Mouse (Mus musculus) left cerebral cortex, adult 8-10 months (tissue): Measurements from ENCODE around the gene Hspb3. TPM values are rescaled to one million over a fixed set of nuclear protein-coding genes. Genes with fewer than 3 reads are reported as not detected.
A peak's percentile ranks its signal among the peaks of the same experiment; 100 is the strongest.

Experiments
- DNase-seq, 2 experiments: peaks; one replicate each; pipeline ENCODE4 v3.0.0; 2022; ENCODE audit warnings: low spot score in 2 of 2
- total RNA-seq, 4 experiments: library from RNA; stranded (reverse); gene quantifications; 2 replicates each; pipeline ENCODE4 v1.2.4; 2022

Gene Hspb3
- 1 to 10 TPM; 3.5 to 6.1 (median 5.2) TPM for total RNA-seq

DNA sequence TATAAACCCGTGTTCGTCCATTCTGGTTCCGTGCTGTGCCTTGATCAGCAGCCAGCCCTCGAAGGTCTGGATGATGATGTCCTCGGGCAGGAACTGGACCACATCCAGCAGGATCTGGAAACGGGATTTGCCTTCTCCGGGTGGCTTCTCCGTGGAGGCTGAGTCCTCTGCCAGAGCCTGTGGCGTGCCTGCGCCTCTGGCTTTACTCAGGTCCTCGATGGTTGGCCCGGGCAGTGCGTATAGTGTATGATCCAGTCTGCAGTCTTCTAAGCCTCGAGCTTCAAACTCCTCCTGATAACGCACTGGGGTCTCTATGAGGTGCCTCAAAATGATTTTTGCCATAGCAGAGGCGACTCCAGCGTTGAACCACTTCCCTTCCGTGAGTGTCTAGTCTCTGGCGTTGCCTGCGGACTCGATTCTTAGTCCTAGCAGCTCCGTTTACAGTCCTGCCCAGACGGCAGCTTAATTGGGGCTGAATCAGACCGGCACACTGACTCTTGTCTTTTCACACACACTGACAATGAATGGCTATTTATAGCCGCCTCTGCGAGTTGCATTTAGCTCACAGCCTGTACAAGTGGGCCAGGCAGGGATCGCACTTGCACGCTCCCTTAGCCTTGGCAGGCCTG lies at the start of gene Hspb3:
Gene Hspb3 (minus strand): TSS at position 526 of the 629 bp plus-strand sequence.
- DNase-seq, result peak in 1 of 2 experiments; percentile 45

DNA sequence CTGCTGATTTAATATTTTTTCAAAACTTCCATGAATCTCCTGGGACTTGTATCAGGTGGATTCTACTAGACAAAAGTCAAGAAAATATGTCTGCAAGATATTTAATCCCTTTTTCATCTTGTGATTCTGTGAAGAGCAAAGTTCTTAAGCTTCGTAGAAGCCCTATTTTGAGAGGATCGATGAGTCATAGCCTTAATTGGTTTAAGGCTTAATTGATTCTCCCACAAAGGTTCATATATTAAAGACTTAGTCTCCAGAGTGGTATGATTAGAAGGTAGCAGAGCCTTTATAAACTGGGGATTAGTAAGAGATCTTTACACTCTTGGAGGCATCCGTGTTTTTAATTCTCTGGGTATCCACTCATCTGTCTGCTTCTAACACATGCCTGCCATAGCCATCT lies 49.7 kb upstream of the Hspb3 start:
- no peak for DNase-seq

DNA sequence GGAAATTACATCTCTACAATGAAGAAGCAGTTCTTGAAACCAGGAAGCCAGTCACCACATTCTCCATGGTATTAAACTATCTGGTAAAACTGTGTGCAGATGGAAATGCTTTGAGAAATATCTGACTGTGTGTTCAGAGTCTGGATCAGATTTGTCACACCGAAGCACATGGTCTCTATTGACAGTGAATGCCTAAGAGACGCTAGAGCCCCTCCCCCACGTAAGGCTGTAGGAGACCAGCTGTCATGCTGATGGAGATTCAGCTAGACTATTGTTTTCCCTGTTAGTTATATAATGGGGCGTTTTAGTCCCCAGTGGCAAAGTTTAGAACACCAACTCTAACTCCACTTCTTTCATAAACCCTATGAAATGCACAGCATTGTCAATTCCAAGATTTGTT lies 42.7 kb upstream of the Hspb3 start:
- DNase-seq, result no peak

DNA sequence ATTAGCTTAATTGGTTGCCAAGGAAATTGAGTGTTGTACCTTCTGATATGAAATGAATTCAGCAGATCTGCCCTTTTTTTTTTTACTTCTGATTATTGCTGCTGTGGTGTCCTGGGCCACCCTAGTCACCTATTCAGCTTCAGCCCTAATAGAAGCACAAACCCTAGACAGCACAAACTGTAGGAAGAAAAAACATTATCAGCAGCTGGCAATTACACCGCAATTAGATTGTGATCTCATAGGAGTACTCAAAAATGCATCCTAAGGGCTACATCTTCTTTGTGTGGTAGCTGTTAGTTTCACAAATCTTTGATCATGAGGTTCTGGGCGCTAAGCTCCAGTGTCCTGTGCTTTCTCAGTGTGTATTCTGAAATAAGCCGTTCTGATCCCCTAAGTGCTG lies 37.7 kb upstream of the Hspb3 start:
- no peak for DNase-seq

GRCm38 (mm10) chr13:113699928-113700327 lies 36.5 kb upstream of the Hspb3 start:
- DNase-seq, result no peak

GRCm38 (mm10) chr13:113699415-113699873 lies 36.0 kb upstream of the Hspb3 start:
- DNase-seq, result no peak

DNA sequence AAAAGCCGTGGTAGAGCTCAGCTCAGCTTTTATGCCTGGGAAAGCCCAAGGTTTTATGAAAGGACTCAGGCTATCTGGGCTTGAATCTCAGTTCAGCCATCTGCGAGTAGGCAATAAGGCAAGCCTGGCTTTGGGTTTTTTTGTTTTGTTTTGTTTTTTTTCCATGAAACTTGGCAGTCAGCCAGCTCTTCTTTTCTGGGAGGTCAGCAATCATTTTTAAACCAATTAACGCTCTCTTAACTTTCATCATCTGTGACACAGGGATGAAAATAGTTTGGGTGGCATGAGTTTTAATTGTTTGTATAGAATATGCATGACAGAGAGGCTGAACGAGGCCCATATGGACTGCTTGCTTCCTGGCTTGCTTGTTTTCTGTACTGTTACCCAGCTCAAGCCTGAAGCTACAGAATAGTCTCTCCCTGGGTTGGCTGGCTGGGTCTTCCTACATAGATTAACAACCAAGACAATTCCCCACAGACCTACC lies 33.4 kb upstream of the Hspb3 start:
- no peak for DNase-seq

- no peak for DNase-seq
Observed at GRCm38 (mm10) chr13:113693383-113693782, 29.9 kb upstream of the Hspb3 start.

GRCm38 (mm10) chr13:113691644-113692043 lies 28.2 kb upstream of the Hspb3 start:
- no peak for DNase-seq

DNA sequence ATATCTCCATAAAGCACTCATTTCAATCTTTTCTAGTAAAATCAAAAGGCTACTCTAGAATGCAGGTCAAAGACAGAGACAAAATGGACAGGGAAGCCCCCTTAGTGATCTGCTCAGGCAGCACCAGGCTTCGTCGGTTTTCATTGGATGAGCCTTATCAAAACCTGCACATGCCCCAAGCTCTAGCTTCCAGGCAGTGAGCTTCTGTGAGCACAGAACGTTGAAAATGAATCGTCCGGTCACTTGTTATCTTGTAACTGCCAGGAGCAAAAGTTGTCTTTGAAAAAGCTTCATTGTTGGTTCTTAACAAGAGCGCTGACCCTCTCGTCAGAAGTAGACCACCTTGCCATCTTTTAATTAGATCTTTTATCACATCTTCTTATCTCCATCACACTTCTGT lies 26.4 kb upstream of the Hspb3 start:
- DNase-seq, result no peak

GRCm38 (mm10) chr13:113686691-113687121 lies 23.2 kb upstream of the Hspb3 start:
- no peak for DNase-seq

DNA sequence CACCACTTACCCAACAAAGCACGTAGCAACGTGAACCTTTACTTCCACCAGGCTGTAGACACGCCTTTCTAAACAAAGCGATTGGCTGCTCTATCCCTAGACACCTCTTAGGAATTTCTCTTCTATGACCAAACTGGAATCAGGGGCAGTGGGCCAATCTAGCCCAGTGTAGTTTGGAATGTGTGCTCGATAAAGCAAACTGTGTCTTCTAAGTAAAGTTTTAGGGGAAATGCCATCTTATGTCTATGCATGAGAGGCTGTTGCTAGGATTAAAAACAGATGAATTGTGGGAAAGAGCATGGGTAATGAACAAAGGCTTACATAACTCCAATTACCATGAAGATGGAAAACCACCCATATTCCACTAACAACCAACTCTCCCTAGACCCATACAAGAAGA lies 19.3 kb upstream of the Hspb3 start:
- DNase-seq, result no peak

DNA sequence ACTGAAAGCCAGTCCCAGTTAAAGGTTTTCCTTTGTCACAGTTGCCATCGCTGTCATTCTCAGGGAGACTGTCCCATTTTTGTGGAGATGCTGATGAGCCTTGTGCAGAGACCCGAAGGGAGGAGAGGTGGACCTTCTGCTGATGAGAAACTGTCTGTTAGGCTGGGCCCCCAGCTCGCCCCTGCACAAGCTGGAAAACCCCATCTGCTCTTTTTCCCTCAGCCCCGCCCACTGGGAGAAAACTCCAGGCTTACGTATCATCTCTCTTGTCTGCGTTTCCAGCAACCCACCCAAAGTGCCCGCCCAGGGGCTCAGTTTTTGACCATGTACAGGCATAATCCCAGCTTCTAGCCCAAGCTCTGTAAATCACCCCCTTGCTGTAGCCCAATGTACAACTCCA lies 17.2 kb upstream of the Hspb3 start:
- DNase-seq, result no peak

- peak; percentile 40 to 71 for DNase-seq
Observed at GRCm38 (mm10) chr13:113669459-113670077, 6.1 kb upstream of the Hspb3 start.

DNA sequence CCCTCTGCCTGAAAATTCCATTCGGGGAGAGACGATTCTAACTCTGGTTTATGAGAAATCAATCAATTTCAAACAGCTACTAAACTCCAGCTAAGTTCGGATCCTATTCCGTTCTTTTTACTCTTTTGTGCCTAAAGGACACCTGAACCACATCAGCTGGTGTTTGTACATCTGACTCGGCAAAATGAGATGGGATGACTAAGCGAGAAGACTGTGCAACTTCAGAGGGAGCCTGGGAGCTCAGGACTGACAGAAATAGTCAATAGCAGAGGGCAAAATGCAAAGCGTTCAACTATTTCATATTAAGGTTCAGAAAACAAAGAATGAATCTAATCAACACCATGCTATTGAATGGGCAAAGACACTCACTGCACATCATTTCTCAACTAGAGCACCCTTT lies 407 bp upstream of the Hspb3 start:
- no peak for DNase-seq

DNA sequence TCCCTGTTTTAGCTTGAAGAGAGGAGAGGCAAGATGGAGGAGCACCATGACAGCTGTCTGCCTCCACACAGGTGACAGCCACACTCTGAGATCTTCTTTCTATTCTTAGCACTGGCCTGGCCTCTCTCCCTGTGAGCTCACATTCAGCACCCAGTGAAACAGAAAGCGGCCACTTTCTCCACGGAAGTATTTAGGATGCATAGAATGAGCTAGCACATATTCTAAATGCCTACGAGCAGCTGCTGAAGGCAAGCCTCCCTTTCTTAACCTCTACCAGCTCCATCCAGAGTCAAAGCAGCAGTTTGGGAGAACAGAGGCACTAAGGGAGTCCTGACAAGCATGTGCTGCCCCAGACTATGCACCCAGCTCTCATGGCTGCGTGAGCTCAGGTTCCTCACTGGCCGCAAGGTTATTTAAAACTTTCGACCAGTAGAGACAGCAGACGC lies 1.6 kb downstream of the Hspb3 start:
- DNase-seq, result peak in 1 of 2 experiments; percentile 23

DNA sequence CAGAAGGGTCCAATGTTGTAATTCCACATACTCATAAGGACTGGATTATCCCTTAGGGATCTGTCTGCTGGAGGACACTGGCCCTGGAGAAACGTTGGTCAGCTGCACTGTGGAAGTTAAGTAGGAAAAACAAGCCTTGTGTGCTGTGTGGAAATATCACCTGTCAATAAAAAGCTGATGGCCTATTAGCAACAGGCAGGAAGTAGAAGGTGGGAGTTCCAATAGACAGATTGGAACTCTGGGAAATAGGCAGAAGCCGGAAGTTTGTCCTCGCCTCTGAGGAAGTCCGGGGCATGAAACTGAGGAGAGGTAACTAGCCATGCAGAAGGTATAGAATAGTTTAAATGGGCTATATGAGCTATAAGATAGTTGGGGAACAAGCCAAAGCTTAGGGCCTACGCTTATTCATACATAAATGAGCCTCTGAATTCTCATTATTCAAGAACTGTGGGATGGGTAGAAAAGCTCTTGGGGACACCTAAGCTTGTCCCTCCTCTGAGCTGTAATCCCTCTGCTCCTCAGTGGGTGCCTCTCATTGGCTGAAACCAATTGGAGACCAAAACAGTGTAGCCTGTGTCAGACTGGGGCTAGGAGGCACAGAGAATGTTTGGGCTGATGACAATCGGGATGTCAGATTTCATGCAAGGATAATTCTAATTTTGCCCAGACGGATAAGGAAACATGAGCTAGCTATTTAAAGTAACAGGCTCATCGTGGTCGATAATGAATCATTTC lies 2.7 kb downstream of the Hspb3 start:
- no peak for DNase-seq

- DNase-seq, result no peak
Observed at GRCm38 (mm10) chr13:113657204-113657603, 6.3 kb downstream of the Hspb3 start.

DNA sequence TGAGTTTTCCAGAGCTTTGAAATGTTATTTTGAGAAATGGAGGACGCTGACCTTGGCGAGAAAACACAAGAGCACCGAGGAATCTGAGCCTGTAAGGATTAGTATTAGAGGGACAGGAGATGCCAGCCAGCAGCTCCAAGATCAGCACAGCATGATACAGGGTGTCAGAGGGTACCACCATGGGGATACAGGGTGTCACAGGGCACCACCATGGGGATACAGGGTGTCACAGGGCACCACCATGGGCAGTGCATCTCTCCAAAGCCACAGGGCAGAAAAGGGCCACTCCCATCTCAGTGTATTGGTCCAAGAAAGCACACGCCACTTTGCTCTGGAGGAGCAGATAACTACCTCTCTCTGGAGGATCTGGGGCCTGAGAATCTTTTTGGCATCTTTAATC lies 6.8 kb downstream of the Hspb3 start:
- no peak for DNase-seq

DNA sequence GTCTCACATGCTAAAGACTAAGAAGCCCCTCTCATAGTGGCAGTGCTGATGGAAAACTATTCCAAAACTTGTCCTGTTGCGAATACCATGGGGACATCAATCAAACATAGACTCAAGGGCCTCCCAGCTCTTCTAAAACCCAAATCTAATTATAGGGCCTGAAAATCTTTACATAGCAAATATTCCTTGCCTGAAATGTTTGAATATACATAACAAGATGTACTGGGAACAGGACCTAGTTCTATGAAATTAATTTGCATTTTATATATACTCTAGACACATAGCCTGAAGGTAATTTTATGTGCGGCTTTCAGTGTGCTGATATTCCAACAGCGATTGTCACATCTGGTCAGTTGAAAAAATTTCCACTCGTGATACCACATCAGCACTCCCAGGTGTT lies 8.0 kb downstream of the Hspb3 start:
- DNase-seq, result no peak

DNA sequence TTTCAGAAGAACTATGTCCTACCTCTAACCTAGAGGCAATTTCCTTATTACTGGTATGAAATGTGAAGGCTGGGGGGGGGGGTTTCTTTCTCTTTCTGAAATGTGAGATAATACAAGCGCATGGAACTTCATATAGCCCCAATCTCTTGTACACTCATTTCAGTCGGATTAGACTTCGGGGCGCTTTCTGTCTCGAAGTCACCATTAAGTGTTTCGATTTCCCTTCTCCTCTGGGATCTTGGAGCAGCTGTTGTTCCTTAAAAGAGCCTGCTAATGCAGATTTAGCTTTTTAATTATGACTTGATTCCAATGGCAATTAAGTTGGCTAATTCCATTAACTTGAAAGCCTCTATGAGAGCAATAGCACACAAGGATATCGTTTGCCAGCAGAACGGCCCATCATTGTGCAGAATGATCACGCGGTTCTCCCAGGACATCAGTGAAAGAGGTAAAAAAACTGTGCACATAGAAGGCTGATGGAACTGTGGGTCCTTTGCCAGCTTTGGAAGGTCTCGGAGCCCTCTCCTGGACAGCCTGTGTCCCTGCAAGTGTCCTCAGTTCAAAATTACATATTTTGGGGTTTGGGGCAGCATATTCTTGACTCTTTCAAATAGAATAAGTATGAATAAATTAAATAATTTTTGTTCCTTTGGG lies 22.4 kb downstream of the Hspb3 start:
- DNase-seq, result no peak

- no peak for DNase-seq
Observed at GRCm38 (mm10) chr13:113638914-113639313, 24.6 kb downstream of the Hspb3 start.
